Mouse (Mus musculus) midbrain, embryonic 10.5 days (tissue): ENCODE measurements around the gene Ttbk2. TPM values are rescaled to one million over a fixed set of nuclear protein-coding genes. Genes with fewer than 3 reads are reported as not detected.
A peak's percentile ranks its signal among the peaks of the same experiment; 100 is the strongest.

Experiments
- DNase-seq: peaks from one replicate; pipeline ENCODE4 v3.0.0-alpha.2; 2017; ENCODE audit warnings: low spot score
- H3K27ac ChIP-seq: fragments of 300-500 bp; sonication (generic); replicated peaks from 2 replicates; pipeline ENCODE4 v1.5.1; 2016; ENCODE audit warnings: mild to moderate bottlenecking
- H3K27me3 ChIP-seq: fragments of 300-500 bp; sonication (generic); 2 replicates; pipeline ENCODE4 v1.6.1; 2016; ENCODE audit warnings: low read depth, mild to moderate bottlenecking; ENCODE audit not compliant: poor library complexity, severe bottlenecking
- H3K36me3 ChIP-seq: fragments of 300-500 bp; sonication (generic); 2 replicates; pipeline ENCODE4 v1.6.1; 2016; ENCODE audit warnings: mild to moderate bottlenecking, moderate library complexity
- H3K4me1 ChIP-seq: fragments of 300-500 bp; sonication (generic); 2 replicates; pipeline ENCODE4 v1.6.1; 2016
- H3K4me3 ChIP-seq: fragments of 300-500 bp; sonication (generic); 2 replicates; pipeline ENCODE4 v1.5.1; 2016; ENCODE audit warnings: mild to moderate bottlenecking, moderate library complexity
- H3K9me3 ChIP-seq: fragments of 300-500 bp; sonication (generic); replicated peaks from 2 replicates; pipeline ENCODE4 v1.6.1; 2016; ENCODE audit warnings: mild to moderate bottlenecking
- WGBS: fragments of 180-500 bp; shearing (Covaris S2); methylation state at CpG from one replicate; pipeline ENCODE4 v1.1.7; 2016; 5-methylcytosine and 5-hydroxymethylcytosine counted together
- polyA plus RNA-seq: library from polyadenylated mRNA; unstranded; fragments of >200 nt; fragmentation: Nextera tagmentation; extraction: Ambion mirVana; gene quantifications from 2 replicates; pipeline ENCODE4 v1.2.1, GENCODE M21; 2016

Gene Ttbk2
- polyA plus RNA-seq, 1 experiment from 2014 or later = 4.0 TPM

DNA sequence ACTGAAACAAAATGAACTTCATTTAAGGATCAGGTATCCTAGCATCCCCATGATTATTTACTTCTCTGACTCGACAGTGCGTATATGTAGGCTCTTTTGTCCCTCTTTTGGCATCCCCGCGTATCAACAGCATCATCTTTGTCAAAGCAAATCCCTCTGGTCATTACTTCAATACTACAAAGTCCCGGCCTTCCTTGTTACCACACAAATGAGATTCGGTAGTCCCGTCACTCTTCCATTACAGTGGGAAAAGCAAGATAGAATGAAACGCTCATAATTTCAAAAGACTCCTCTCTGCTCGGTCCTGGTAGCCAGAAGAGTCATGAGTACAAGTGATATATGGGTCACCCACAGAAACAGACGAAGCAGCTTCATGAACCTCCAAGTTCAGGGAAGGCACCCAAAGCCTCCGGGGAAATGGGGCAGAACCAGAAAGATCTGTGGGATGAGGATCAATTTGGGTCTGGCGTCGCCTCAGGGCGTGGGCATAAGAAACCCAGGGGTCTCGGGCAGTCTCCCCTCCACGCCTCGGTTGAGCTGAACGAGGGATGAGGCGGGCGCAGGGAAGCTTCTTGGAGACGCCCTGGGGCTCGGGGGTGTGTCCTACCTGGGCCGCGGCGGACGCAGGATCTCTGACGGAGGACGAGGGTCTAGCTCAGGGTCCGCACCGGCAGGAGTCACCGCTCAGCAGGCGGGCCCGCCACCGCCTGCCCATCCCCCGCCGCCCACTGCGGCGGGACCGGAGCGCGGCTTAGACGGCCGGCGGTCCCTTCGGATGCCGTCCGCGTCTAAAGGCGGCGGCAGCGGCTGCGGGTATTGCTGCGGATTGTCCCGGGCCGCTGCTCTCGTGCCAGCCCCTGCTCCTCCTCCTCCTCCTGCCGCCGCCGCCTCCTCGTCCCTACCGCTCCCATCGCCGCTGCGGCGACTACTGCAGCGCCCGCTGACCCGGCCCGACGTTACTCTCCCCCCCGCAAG lies 668 bp downstream of the Ttbk2 start, which contains the start of gene Cdan1:
Gene Cdan1 (minus strand): TSS at position 680 of the 975 bp plus-strand sequence.
- Histone ChIP-seq H3K9me3 (no peaks in the 10 kb centered on the region), H3K36me3 (no peaks in the 10 kb centered on the region), H3K4me3 (peak within 1 kb of the TSS; percentile 94), H3K4me1 (peaks cover 22% of the 10 kb centered on the region), H3K27me3 (no peaks in the 10 kb centered on the region), H3K27ac (peak within 1 kb of the TSS; percentile 91)
- peak; percentile 69 for DNase-seq
- under 1% methylated on average over 67 of the region's 71 CpGs for WGBS

DNA sequence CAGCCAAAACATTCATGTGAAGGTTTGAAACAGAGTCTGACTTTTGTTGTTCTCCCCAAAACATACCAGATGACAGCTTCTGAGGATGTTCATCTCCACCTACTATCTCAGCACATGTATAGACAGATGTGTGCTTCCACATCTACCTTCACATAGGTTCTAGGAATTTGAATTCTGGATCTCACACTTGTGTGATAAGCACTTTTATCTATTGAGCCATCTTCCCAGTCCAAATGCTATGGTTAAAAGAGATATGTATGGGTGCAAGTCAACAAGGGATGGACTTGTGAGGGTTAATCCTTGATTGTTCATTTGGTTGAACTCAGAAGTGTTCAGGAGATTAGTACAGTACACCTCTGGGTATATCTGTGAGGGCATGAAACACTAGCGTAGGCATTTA lies 5.1 kb downstream of the Ttbk2 start:
- Histone ChIP-seq H3K27ac (no peak overlapping the region), H3K27me3 (no peaks in the 10 kb centered on the region), H3K9me3 (no peaks in the 10 kb centered on the region), H3K36me3 (no peaks in the 10 kb centered on the region), H3K4me3 (no peak overlapping the region), H3K4me1 (peaks cover 18% of the 10 kb centered on the region)
- 97% methylated on average over 1 of the region's 1 CpGs for WGBS
- DNase-seq = no peak

DNA sequence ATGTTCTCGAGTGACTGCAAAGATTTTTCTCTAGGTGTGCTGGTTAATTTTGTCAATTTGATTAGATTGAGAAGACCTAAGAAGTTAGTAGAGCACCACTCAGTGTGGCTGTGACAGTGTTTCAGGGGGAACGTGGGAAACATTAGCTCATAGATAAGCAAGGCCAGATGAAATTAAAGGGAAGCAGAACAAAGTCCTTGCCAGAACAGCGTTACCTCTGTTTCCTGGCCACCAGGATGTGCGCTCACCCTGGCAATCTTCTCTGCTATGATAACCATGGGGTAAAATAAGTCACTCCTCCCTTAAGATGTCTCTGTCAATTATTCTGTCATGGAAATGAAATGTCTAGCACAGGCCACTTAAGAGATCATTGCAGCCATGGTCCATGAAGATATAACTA lies 6.4 kb downstream of the Ttbk2 start:
- DNase-seq = no peak
- no peaks in the 10 kb centered on the region for H3K27me3 ChIP-seq
- peaks cover 13% of the 10 kb centered on the region for H3K4me1 ChIP-seq
- 91% methylated on average over 4 of the region's 4 CpGs for WGBS
- H3K36me3 ChIP-seq = no peaks in the 10 kb centered on the region
- H3K27ac ChIP-seq = no peak overlapping the region
- H3K4me3 ChIP-seq = no peak overlapping the region
- H3K9me3 ChIP-seq = no peaks in the 10 kb centered on the region

DNA sequence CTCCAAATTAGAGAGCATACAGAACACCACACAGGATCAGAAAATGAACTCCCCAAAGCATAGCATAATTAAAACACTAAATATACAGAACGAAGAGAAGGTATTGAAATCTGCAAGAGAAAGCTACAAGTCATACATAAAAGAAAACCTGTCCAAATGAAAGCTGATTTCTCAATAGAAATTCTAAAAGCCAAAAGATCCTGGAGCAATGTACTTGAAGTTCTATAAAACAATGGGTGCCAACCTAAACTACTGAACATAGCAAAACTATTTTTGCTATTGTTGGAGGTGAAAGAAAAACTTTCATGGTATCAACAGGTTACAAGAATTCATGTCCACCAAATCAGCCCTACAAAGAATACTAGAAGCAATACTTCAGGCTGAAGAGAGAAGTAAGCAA lies 9.2 kb downstream of the Ttbk2 start:
- H3K36me3 ChIP-seq = peaks cover 10% of the 10 kb centered on the region
- DNase-seq = no peak
- WGBS = 90% methylated on average over 1 of the region's 1 CpGs
- peaks cover 9% of the 10 kb centered on the region; the same call in 1 of the 2 replicates for H3K9me3 ChIP-seq
- H3K27me3 ChIP-seq = no peaks in the 10 kb centered on the region
- no peak overlapping the region for H3K27ac ChIP-seq
- no peaks in the 10 kb centered on the region for H3K4me1 ChIP-seq
- no peak overlapping the region for H3K4me3 ChIP-seq

DNA sequence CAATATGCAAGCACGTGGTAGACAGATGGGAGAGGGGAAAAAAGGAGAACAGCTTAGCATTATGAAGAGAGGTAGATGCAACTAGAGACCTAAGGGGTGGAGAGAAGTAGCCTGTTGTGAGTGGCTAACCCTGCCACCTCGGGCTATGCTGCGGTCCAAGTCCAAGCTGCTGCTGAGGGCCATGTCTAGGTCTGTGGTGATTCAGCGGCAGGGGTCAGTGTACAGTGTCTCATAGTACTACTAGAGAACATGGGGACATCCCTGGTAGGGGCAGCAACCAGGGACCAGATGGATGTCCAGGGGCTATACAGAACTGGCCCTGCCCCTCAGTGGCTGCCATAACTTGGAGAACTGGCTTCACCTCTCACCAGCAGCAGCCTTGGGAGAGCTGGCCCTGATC lies 15.2 kb downstream of the Ttbk2 start:
- H3K27ac ChIP-seq = no peak overlapping the region
- no peak for DNase-seq
- H3K4me1 ChIP-seq = no peaks in the 10 kb centered on the region
- WGBS = 91% methylated on average over 4 of the region's 4 CpGs
- no peaks in the 10 kb centered on the region for H3K27me3 ChIP-seq
- peaks cover 21% of the 10 kb centered on the region; the same call in 1 of the 2 replicates for H3K9me3 ChIP-seq
- no peak overlapping the region for H3K4me3 ChIP-seq
- H3K36me3 ChIP-seq = peaks cover 39% of the 10 kb centered on the region

DNA sequence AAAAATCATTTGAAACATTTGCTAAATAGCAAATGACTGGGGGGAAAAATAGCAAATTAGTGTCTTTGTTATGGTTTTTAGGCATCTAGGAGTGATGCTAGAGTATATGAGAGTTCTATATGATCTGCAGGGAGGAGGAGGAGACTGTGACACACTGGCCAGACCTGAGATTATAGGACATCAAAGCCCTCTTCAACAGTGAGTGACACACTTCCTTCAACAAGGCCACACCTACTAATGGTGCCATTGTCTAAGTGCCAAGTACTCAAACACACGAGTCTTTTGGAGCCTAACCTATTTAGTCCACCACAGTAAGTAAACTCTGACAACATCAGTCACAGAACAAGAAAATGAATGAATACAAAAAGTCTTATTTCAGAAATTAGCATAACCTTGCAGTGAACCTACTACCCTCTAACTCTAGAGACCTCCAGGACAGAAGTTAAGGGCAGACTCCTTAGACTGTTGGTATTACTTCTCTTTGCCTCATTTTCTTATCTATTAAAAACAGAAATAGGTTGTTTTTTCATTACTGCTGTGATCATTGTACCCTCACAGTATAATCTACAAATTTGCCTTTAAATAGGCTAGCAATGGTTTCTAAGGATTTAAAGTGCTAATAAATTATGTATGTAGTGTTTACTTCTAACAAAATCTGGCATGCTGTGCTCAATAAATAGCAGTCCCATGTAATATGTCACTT lies 23.3 kb downstream of the Ttbk2 start:
- no peaks in the 10 kb centered on the region for H3K4me1 ChIP-seq
- no peaks in the 10 kb centered on the region; the same call in 1 of the 2 replicates for H3K9me3 ChIP-seq
- 71% methylated on average over 1 of the region's 1 CpGs for WGBS
- H3K27me3 ChIP-seq = no peaks in the 10 kb centered on the region
- H3K27ac ChIP-seq = no peak overlapping the region
- H3K4me3 ChIP-seq = no peak overlapping the region
- H3K36me3 ChIP-seq = peaks cover 25% of the 10 kb centered on the region
- no peak for DNase-seq

DNA sequence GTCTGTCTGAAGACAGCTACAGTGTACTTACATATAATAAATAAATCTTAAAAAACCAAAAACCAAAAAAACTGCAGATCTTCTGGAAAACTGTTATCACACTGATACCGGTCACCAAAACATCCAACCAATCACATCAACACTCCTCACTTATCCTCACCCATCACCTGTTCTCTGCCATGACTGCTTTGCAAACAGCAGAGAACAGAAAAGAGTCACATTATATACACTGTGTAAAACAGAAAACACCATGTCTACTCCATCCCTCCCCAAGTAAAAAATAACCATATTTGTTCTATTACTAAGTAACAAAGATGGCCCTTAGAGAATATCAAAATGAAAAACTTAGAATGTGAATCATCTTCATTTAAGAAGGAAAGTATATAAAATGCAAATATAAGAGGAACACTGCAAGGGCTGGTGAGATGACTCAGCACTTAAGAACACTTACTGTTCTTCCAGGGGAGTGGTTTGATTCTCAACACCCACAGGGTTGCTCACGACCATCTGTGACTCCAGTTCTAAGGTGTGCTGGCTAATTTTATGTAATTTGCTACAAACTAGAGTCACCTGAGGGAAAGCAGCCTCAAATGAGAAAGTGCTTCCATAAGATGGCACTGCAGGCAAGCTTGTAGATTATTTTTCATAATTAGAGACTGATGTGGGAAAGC lies 80.0 kb downstream of the Ttbk2 start:
- no peaks in the 10 kb centered on the region for H3K27me3 ChIP-seq
- H3K27ac ChIP-seq = no peak overlapping the region
- H3K4me3 ChIP-seq = no peak overlapping the region
- no peaks in the 10 kb centered on the region for H3K4me1 ChIP-seq
- no peak for DNase-seq
- 88% methylated on average over 2 of the region's 2 CpGs for WGBS
- no peaks in the 10 kb centered on the region for H3K9me3 ChIP-seq
- peaks cover 56% of the 10 kb centered on the region for H3K36me3 ChIP-seq

DNA sequence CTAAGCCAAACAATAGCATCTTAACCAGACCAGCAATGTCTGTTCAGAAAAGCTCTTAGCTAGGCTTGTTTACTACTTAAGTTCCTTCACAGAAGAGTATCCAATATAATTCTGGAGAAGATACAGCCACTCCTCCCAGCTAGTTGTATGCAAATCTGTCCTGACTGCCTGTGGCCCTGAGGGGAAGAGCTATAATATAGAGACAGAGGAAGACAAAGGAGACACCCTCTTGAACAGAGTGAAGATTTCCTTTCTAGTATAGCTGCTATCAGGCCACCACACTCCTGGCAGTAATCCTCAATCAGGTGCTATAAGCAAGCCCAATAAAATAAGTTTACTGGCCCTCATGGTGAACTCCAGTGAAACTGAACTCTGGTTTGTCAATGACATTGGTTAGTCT lies 88.5 kb downstream of the Ttbk2 start:
- no peak overlapping the region for H3K4me3 ChIP-seq
- H3K36me3 ChIP-seq = peaks cover 68% of the 10 kb centered on the region
- H3K27ac ChIP-seq = no peak overlapping the region
- no peak for DNase-seq
- no peaks in the 10 kb centered on the region for H3K9me3 ChIP-seq
- H3K4me1 ChIP-seq = no peaks in the 10 kb centered on the region
- no peaks in the 10 kb centered on the region for H3K27me3 ChIP-seq

DNA sequence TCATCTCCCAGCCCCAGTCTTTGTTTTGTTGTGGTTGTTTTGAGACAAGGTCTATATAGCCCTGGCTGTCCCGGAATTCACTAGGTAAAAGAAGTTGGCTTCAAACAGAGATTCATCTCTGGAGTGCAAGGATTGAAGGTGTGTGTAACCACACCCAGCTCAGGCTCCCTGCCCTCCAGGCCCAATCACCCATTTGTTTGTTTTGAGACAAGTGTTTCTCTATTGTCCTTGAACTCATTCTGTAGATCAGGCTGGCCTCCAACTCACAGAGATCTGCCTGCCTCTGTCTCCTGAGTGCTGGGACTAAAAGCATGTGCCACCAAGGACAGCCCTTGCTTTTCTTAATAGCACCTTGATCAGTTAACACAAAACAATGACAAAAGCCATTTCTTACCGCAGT lies 102.4 kb downstream of the Ttbk2 start:
- Histone ChIP-seq H3K9me3 (no peaks in the 10 kb centered on the region), H3K4me3 (no peak overlapping the region), H3K27ac (no peak overlapping the region), H3K27me3 (no peaks in the 10 kb centered on the region), H3K4me1 (no peaks in the 10 kb centered on the region), H3K36me3 (peaks cover 71% of the 10 kb centered on the region)
- WGBS = 95% methylated on average over 2 of the region's 2 CpGs
- DNase-seq = no peak

DNA sequence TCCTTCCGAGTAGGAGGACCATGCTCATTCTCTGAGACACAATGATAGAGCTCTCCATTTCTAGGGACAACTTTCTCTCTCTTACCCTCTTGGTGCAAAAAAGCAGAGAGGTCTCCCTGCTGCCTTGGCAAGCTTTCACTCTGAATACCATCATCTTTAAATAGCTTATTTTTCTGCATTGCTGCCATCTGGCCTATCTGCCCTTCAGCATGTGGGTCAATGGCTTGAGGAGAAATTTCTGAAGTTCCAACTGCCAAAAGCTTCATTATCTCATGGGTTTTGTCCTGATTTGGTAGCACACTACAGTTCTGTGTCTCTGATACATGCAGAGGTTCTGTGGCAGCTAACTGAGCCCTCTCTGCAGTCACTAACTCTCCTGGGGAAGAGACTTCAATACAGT lies 104.9 kb downstream of the Ttbk2 start:
- H3K27me3 ChIP-seq = no peaks in the 10 kb centered on the region
- WGBS = 89% methylated on average over 1 of the region's 1 CpGs
- H3K27ac ChIP-seq = no peak overlapping the region

DNA sequence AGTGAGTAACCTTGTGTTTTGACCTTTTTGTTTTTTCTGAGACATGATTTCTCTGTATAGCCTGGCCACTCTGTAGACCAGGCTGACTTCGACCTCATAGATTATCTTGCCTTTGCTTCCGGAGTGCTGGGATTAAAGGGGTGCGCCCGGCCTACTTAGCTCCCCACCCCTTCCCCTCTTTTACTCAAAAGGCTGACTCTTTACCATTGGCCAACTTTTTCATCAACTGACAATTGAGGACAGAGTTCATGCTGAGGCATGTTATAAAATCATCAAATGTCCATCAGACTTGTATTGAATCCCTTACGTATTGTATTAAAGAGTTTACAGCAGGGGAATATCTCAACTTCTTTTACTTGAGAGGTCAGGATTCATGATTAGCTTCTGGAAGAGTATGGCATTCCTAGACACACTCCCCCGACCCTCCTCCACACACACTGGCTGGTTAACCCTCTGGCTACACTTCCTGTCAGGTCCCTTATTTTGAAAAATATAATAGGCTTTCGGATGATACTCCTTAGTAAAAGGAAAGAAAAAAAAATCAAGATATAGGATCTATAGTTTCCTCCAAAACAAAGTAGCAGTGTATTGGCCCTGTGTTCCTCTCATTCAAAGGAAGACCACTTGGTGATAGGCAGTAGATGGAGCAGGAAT lies 118.4 kb downstream of the Ttbk2 start:
- H3K4me1 ChIP-seq = peaks cover 42% of the 10 kb centered on the region
- H3K36me3 ChIP-seq = peaks cover 21% of the 10 kb centered on the region
- H3K4me3 ChIP-seq = peak overlapping the region; percentile 99
- H3K27me3 ChIP-seq = no peaks in the 10 kb centered on the region
- 43% methylated on average over 7 of the region's 7 CpGs for WGBS
- no peak for DNase-seq
- peak overlapping the region; percentile 90 for H3K27ac ChIP-seq
- H3K9me3 ChIP-seq = no peaks in the 10 kb centered on the region

More for the DNA sequence above, 104.9 kb downstream of the Ttbk2 start:
- Histone ChIP-seq H3K36me3 (peaks cover 71% of the 10 kb centered on the region), H3K4me3 (no peak overlapping the region), H3K4me1 (no peaks in the 10 kb centered on the region), H3K9me3 (no peaks in the 10 kb centered on the region)
- no peak for DNase-seq

DNA sequence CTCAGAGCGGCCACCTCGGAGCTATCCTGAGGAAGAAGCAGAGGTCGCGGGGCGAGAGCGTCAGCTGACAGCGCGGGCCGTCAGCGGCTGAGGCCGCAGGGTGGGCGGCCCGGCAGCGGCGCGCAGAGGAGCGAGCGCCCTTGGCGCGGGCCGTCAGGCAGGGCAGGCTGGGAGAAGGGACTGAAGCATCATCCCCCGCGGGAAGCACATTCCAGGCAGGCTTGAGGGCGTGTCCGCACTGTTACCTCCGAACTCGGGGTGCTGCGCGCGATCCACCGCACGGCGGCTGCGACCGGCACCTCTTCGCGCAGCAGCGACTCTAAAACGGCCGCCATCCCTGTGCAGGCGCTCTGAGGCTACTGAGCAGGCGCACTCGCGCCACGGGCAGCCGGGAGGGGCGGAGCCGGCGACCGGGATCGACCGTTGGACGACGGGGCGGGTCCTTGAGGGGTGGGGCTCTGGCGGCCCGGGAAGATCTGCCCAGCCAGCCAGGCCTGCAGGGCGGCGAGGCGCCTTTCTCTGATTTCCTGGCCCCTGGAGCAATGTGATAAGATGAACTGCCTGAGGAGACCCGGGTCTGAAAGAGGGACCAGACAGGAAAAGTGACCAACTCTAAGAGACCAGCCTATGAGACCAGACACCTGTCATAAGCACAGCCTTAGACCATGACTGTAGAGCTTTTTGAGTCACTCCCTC lies 119.1 kb downstream of the Ttbk2 start:
- WGBS = under 1% methylated on average over 61 of the region's 61 CpGs
- Histone ChIP-seq H3K4me1 (peaks cover 42% of the 10 kb centered on the region), H3K27ac (peak overlapping the region; percentile 90)

More for the DNA sequence above, 119.1 kb downstream of the Ttbk2 start:
- Histone ChIP-seq H3K9me3 (no peaks in the 10 kb centered on the region), H3K36me3 (peaks cover 28% of the 10 kb centered on the region), H3K27me3 (no peaks in the 10 kb centered on the region), H3K4me3 (peak overlapping the region; percentile 99)
- DNase-seq = peak; percentile 96
